Mouse (Mus musculus) right cerebral cortex, adult 18-20 months (tissue): ENCODE data around the gene B3glct.

Experiments used
- DNase-seq: peaks from one replicate; pipeline ENCODE4 v3.0.0; 2022; ENCODE audit warnings: mixed read lengths

Gene B3glct

GRCm38 (mm10) chr5:149751861-149752260, 73.8 kb downstream of the B3glct start:
- DNase-seq, result no peak

DNA sequence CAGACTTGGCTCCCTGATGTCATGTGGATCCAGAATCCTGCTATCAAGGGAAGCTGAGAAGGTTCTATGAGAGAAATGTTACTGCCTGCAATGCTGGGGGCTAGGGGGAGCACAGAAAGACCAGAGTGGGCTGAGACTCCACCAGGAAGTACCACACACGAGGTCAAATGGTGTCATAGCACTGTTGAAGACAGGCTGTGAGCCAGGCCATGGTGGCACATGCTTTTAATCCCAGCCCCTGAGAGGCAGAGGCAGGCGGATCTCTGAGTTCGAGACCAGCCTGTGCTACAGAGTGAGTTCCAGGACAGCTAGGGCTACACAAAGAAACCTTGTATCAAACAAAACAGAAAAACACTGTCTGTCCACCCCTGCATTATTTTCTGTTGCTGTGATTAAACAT, 75.0 kb downstream of the B3glct start:
- no peak for DNase-seq

DNA sequence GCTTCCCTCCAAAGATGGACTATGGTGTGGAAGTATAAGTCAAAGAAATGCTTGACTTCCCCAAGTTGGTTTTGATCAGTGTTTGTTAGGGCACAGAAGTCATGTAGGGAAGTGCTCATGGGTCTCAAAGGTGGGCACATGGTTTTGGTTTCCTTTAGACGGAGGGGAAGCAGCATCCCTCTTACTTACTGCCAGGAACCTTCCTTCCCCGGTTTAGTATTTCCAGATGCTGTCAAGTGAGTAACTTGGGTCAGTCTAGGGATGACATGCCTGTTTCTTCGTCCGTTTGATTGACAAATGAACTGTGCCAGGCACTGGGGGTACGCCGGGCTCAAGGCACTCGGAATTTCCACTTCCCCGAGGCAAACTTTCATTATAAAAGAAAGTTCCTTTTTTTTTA, 89.1 kb downstream of the B3glct start:
- no peak for DNase-seq

GRCm38 (mm10) chr5:149767651-149768301, 89.7 kb downstream of the B3glct start:
- no peak for DNase-seq

DNA sequence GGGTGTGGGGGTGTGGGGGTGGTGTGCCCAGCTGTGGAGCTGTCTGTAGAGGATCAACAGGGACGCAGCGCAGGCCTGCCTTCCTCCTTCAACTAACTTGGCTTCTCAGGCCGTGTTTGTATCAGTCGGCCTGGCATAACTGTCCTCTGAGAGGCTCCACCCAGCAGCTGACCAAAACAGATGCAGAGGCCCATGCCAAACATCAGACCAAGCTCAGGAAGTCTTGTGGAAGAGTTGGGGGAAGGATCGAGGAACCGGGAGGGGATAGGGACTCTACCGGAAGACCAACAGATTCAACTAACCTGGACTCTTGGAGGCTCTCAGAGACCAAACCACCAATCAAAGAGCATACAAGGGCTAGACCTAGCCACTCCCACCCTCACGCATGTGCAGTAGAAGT, 91.6 kb downstream of the B3glct start:
- DNase-seq, result no peak

GRCm38 (mm10) chr5:149776038-149776437, 98.0 kb downstream of the B3glct start:
- no peak for DNase-seq

DNA sequence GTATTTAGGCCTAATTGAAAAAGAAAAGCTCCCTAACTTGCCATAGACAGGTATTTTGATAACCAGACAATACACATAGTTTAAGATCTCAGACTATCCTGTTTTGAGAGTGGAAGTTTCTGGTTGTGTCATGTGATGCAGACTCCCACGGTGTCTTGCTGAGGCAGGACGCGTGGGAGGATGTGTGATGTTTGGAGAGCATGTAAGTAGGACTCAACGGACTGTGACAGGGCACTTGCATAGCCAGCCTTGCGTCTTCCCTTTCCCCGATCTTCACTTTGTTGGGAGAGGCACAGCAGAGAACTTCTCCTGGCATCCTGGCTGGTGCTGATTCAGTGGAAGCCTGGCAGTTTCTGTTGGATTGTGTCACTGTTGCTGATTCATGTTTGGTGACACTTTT, 101.7 kb downstream of the B3glct start:
- DNase-seq, result peak; percentile 10

GRCm38 (mm10) chr5:149780411-149780810, 102.4 kb downstream of the B3glct start:
- DNase-seq, result no peak

DNA sequence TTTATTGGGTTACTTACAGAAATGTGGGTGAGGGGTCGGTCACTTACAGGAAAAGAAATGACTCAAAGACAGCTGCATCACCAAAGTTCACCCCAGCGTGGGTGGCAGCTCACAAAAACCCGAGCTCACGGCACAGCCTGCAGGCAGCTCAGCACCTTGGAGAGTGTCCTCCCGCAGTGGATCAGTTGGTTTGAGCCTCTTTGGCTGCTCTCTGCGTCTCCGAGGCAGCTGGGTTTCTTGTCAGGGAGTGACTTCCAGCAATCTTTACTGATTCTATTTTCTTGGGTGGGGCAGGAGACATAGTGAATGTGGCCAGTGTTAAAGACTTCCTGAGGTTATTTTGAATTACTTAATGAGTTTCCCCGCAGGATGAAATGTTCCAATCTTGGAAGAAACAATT, 112.1 kb downstream of the B3glct start:
- no peak for DNase-seq

DNA sequence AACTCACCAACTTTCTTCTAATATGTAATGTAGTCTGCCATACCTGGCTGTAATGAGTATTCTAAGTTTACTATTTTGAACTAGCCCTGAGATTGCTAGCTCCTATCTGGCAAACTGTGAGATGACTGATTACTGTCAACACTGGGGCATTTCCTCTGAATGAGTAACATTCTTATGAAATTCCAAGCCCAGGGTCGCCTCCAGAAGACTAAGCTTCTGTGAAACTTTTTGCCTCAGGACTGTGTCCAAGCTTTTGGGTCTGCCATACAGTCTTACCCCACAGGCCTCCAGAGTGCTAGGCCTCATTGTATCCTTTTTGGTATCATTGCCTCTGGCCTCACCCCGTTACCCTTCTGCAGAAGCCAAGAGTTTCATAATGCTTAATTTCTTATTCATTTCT, 132.0 kb downstream of the B3glct start:
- no peak for DNase-seq

DNA sequence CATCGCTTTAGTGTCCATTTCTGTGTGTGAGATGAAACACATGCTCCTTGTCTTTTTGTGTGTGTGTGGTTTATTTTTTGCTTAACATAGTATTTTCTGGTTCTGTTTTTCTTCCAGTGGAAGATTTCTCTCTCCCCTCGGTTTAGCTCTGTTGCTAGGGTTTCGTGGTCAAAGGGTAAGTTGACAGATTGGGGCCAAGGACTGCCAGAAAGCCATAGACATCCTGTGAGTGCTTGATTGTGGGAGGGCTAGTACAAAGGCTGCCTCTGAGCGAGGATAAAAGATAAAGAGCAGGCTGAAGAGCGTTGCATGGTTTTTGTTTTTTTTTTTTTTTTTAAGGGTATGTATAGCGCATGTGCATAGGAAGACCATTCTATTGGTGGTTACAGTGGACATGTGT, 133.8 kb downstream of the B3glct start:
- no peak for DNase-seq
